Mouse (Mus musculus): ENCODE data around the gene 6430531B16Rik.

The 6430531B16Rik gene

GRCm38 (mm10) chr7:139936705-139937104, 41.9 kb downstream of the 6430531B16Rik start:
- DNase-seq: no peak

- no peak for DNase-seq
Observed at GRCm38 (mm10) chr7:139930732-139931131, 47.8 kb downstream of the 6430531B16Rik start.
